ENCODE assay signal across 9 mouse cellular contexts in genomic region chr19:7557328-7557822, GRCm38 (mm10). TPM values are rescaled to one million over a fixed set of nuclear protein-coding genes. Genes with fewer than 3 reads are reported as not detected.
DNase-seq lines count a peak whose midpoint lies in the region; ATAC-seq and TF ChIP-seq lines count a peak whose summit lies in the region.
"Had no signal": no experiment of that assay in that cellular context is flagged by ENCODE, and none has a peak within 500 bp of the region (broad histone marks: within the 10 kb centered on the region; RNA-seq: fewer than 3 reads in every experiment).

Pla2g16 (plus strand) TSS chr19:7557459.

- under 1% methylated on average over 27 of the region's 27 CpGs for WGBS in cerebellum, adult 2 months
- 1% methylated on average over 27 of the region's 27 CpGs for WGBS in embryonic facial prominence, embryonic 10.5 days
- WGBS in limb, embryonic 14.5 days: under 1% methylated on average over 27 of the region's 27 CpGs
- 1% methylated on average over 27 of the region's 27 CpGs for WGBS in midbrain, embryonic 15.5 days

- ATAC-seq in limb, embryonic 14.5 days (ENCODE audit: low FRiP score, low read depth): peak; percentile 76
- peak; percentile 78; the same call in 1 of the 2 replicates for ATAC-seq in midbrain, embryonic 15.5 days (replicated peaks)

- no peak within 1 kb of the TSS for H3K27ac ChIP-seq in cerebellum, adult 2 months (ENCODE audit: insufficient read depth, low read length)
- peak within 1 kb of the TSS; percentile 72 for H3K27ac ChIP-seq in embryonic facial prominence, embryonic 10.5 days (replicated peaks)
- no peak within 1 kb of the TSS for H3K27ac ChIP-seq in limb, embryonic 14.5 days (replicated peaks; ENCODE audit: low read depth, low read length)
- H3K27ac ChIP-seq in midbrain, embryonic 15.5 days: no peak within 1 kb of the TSS

- no peaks in the 10 kb centered on the region for H3K27me3 ChIP-seq in cerebellum, adult 2 months (ENCODE audit: control insufficient read depth, insufficient read depth, low read length)
- peaks cover 23% of the 10 kb centered on the region for H3K27me3 ChIP-seq in embryonic facial prominence, embryonic 10.5 days (replicated peaks; ENCODE audit: low read depth, poor library complexity, severe bottlenecking)
- H3K27me3 ChIP-seq in limb, embryonic 14.5 days (ENCODE audit: control insufficient read depth, insufficient read depth, low read length): no peaks in the 10 kb centered on the region
- H3K27me3 ChIP-seq in midbrain, embryonic 15.5 days (replicated peaks): peaks cover 7% of the 10 kb centered on the region

- no peak for TF ChIP-seq POLR2A in cerebellum, adult 2 months (IDR thresholded peaks at IDR 0.05; ENCODE audit: borderline replicate concordance, insufficient read depth, low read length)
- TF ChIP-seq POLR2A in limb, embryonic 14.5 days (IDR thresholded peaks at IDR 0.05; ENCODE audit: borderline replicate concordance, extremely low read depth, insufficient read depth, insufficient read length): no peak

- peak; percentile 18 to 28 for DNase-seq in cerebellum, adult 2 months
- DNase-seq in cerebellum, adult 11-12 months: no peak
- DNase-seq in embryonic facial prominence, embryonic 10.5 days (ENCODE audit: low spot score): peak; percentile 76
- DNase-seq in heart, adult 11 months: peak; percentile 99
- DNase-seq in kidney, adult 11 months: peak; percentile 80
- DNase-seq in limb, embryonic 14.5 days (ENCODE audit: low spot score): peak; percentile 66
- DNase-seq in spleen, postnatal 36 days (ENCODE audit: low spot score in 2 of 2): peak; percentile 64 to 76

- no peaks in the 10 kb centered on the region for H3K4me1 ChIP-seq in cerebellum, adult 2 months (ENCODE audit: control insufficient read depth, insufficient read depth, low read length)
- H3K4me1 ChIP-seq in embryonic facial prominence, embryonic 10.5 days: peaks cover 26% of the 10 kb centered on the region
- H3K4me1 ChIP-seq in limb, embryonic 14.5 days (ENCODE audit: control insufficient read depth, insufficient read depth, low read length): peaks cover 10% of the 10 kb centered on the region; the same call in 1 of the 2 replicates
- H3K4me1 ChIP-seq in midbrain, embryonic 15.5 days: peaks cover 8% of the 10 kb centered on the region

- TF ChIP-seq CTCF in cerebellum, adult 2 months (IDR thresholded peaks at IDR 0.05; ENCODE audit: borderline replicate concordance, insufficient read depth, low read depth, low read length): no peak

- H3K4me3 ChIP-seq in cerebellum, adult 2 months (replicated peaks; ENCODE audit: insufficient read depth, low read depth, low read length): peak within 1 kb of the TSS; percentile 24
- H3K4me3 ChIP-seq in embryonic facial prominence, embryonic 10.5 days: peak within 1 kb of the TSS; percentile 68
- peak within 1 kb of the TSS; percentile 42 for H3K4me3 ChIP-seq in limb, embryonic 14.5 days (replicated peaks; ENCODE audit: low read length)
- peak within 1 kb of the TSS; percentile 39 for H3K4me3 ChIP-seq in midbrain, embryonic 15.5 days

- peak within 1 kb of the TSS; percentile 52 for H3K9ac ChIP-seq in limb, embryonic 14.5 days (ENCODE audit: low read depth, low read length, severe bottlenecking)
- peak within 1 kb of the TSS; percentile 28; the same call in 1 of the 2 replicates for H3K9ac ChIP-seq in midbrain, embryonic 15.5 days

- no peaks in the 10 kb centered on the region for H3K36me3 ChIP-seq in embryonic facial prominence, embryonic 10.5 days (replicated peaks)
- H3K36me3 ChIP-seq in limb, embryonic 14.5 days (ENCODE audit: control insufficient read depth, insufficient read depth, low read length): no peaks in the 10 kb centered on the region
- no peaks in the 10 kb centered on the region for H3K36me3 ChIP-seq in midbrain, embryonic 15.5 days (replicated peaks)
- H3K36me3 ChIP-seq: G1E had no signal

- H3K9me3 ChIP-seq in embryonic facial prominence, embryonic 10.5 days: no peaks in the 10 kb centered on the region
- no peaks in the 10 kb centered on the region for H3K9me3 ChIP-seq in limb, embryonic 14.5 days (ENCODE audit: control insufficient read depth, low read length)
- H3K9me3 ChIP-seq in midbrain, embryonic 15.5 days: no peaks in the 10 kb centered on the region
- H3K9me3 ChIP-seq: G1E had no signal

- peak within 1 kb of the TSS; percentile 86 for H3K4me2 ChIP-seq in limb, embryonic 14.5 days (replicated peaks; ENCODE audit: low read depth, low read length, severe bottlenecking)
- H3K4me2 ChIP-seq in midbrain, embryonic 15.5 days: peak within 1 kb of the TSS; percentile 61

RNA-seq across cellular contexts. Expression of gene Pla2g16, which starts in this region (rescaled TPM):
- polyA plus RNA-seq in cerebellum, adult 2 months (2012; rRNA removed): 50.6 and 56.9 TPM in 2 replicates
- polyA plus RNA-seq in embryonic facial prominence, embryonic 10.5 days (2016; fragmentation: Nextera tagmentation; extraction: Ambion mirVana): 6.5 and 7.3 TPM in 2 replicates
- 5.9 and 9.2 TPM in 2 replicates for polyA plus RNA-seq in limb, embryonic 14.5 days (2012; rRNA removed)
- 10.7 and 13.3 TPM in 2 replicates for polyA plus RNA-seq in limb, embryonic 14.5 days (2014; fragmentation: Nextera tagmentation; extraction: Ambion mirVana)
- polyA plus RNA-seq in midbrain, embryonic 15.5 days (2015; fragmentation: Nextera tagmentation; extraction: Ambion mirVana): 3.0 TPM in 2 replicates
- polyA plus RNA-seq: G1E had no signal
